Mouse (Mus musculus) thymus, postnatal 0 days (tissue): Measurements from ENCODE around the gene Phxr2. TPM values are rescaled to one million over a fixed set of nuclear protein-coding genes. Genes with fewer than 3 reads are reported as not detected.
"Not testable (repeated sequence)": the region's sequence is repeated elsewhere in the genome, so short reads cannot be mapped to it uniquely, and the experiment has no call there.

ENCODE experiments used
- DNase-seq: peaks from one replicate; pipeline ENCODE4 v3.0.0-alpha.2; 2015; ENCODE audit warnings: low spot score
- polyA plus RNA-seq: library from polyadenylated mRNA; unstranded; fragments of >200 nt; fragmentation: Nextera tagmentation; extraction: Ambion mirVana; gene quantifications from 2 replicates; pipeline ENCODE4 v1.2.1, GENCODE M21; 2015

Gene Phxr2
- 0.43 and 0.50 TPM in 2 replicates for polyA plus RNA-seq

DNA sequence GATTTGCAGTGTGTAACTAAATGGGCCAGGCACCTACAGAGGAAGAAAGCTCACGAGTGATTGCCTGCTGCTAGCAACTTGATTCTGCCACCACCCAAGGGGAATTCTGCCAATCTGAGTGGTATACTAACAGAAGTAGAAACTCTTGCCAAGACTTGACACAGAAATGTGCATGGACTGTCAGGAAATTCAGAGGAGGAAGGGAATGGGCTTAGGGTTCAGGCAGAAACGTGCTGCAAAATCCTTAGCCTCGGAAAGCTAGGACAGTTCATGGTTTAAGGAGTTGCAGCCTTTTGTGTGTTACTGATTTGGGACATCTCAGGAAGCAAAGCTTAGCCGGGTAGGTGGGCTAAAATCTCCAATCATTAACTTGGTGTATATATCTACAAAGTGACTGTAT lies at the start of gene Phxr2:
TSS of gene Phxr2 (minus strand) at position 101 of the 400 bp plus-strand sequence.
- no peak for DNase-seq

DNA sequence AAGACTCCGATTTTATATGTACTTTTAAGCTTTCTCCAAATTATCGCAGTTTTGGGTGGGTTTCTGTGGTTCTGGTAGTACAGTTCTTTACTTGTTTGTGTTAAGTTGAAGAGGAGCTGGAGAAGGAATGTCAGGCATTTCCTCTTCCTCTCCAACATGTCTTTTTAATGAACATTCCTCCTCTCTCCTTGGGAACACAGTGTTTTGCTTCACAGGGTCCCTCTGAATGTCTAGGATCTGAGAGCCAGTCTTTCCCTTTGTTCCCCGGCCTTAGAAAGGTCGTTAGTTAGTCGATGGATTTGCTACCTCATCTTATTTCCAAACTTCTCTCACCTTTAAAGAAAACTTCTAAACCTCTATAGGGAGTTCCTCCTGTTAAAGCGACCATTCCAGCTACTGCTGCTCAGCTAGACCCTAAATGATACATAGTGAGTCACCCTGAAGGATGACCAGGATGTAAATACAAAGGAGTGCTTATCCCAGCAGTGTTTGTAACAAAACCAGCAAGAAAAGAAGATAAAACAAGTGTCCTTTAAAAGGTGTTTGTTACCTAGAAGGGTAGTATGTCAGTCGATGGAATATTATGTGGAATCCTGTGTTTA lies 46.9 kb upstream of the Phxr2 start:
- no peak for DNase-seq

DNA sequence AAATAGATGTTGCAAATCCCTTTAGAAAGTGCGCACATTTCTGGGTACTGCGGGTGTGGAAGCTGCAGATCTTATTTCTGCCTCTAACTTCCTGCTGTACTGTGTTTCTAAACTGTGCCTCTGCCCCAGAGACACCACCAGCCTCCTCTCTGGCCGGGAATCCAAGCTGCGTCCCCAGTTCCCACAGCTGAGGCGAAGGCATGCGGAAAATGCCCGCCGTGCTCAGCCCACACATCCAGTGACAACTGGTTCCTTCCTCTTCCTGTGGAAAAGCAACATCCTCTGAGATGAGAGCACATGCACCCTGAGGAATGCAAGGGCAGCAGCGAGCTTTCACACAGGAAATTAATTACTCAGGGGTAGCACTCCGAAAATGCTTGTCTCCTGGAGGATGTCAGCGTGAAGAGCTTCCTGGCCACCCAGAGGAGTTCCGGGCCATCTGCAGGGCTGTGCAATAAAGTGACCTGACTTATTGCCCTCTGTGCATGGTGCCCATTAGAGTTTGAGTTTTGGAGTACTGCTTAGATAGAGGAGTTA lies 45.9 kb upstream of the Phxr2 start:
- DNase-seq: peak; percentile 42

DNA sequence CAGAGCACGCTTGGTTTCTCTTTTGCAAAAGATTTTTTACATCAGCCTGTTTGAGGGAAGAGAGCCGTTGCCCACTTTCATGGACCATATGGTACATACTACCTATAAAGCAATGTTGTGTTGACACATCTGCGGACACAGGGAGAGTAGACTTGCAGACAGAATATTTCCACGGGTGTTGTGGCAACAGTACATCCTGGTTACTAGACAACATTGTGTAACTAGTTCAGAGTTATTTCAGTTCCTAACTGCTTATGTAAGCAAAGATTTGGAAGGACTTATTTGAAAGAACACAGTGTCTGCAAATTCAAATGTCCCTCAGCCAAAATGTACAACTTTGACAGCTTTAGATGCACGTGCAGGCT lies 43.6 kb upstream of the Phxr2 start:
- no peak for DNase-seq

DNA sequence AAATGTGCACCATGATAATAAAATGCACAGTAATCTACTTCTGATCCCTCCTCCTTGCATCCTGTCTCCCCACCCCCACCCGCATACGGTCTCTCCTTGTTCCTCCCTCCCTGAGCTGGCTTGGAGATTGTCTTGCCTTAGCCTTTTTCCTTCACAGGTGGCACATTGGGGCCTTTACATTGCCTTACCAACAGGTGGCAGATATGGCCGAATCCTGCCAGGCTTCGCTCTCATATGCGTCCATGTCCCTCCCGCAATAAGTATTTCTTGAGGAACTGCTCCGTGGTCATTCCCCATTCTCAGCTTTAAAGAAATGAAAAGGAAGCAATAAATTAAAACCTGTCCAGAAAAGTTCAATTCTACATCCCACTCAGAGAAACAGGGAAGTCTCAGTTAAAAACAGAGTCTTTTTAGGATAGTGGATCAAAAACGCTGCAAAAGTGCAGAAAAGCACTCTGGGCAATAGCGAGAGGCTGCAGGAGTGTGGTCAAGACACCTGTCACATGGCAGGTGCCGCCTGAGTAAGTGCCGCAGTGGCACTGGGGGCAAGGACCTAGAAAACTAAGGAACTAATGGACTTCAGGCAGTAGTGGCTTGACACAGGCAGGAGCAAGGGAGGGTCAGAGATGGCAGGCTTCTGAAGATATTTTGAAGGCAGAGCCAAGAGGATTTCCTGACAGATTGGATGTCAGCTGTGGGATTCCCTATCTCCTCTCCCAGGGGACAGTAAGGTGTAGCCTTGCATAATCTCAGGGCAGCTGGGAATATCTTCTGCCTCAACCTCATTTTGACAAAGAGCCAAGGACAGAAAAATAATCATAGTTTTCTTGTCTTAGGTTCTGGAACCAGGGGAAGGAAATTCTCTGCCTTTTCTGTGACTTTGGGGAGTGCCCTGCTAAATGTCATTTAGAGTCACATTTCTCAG lies 43.0 kb upstream of the Phxr2 start:
- peak; percentile 48 for DNase-seq

DNA sequence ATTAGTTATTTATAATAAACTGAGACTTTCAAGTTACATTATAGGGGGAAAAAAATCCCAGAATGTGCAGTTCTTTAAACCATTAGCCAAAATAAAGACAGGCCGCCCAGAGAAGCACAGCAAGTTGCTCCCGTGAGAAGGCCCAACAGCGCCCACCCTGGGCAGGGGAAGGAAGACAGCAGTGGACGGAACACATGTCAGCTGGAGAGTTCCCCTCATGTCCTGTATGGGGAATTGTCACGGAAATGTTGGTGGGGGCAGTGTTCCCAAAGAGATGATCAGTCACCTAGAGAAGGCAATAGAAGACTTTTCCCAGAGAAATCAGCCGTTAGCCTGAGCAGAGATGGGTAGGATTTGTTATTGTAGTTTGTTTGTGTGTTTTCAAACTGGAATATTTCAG lies 42.3 kb upstream of the Phxr2 start:
- DNase-seq: no peak

DNA sequence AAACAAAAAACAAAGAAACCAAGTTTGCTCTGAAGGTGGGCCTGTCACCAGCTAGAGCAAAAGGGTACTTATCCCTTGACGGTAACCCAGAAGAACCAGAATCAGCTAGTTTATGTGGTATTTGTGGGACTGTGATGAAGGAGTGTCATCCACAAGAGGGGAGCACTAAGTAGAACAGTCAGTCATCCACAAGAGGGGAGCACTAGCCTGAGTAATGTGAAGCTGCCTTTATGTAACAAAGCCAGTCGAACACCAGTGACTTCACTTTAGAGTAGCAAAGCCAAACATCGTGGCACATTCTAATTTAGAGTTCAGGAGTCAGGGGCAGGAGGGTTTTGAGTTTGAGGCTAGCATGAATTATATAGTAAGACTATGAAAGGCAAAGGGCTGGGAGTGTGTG lies 40.3 kb upstream of the Phxr2 start:
- no peak for DNase-seq

DNA sequence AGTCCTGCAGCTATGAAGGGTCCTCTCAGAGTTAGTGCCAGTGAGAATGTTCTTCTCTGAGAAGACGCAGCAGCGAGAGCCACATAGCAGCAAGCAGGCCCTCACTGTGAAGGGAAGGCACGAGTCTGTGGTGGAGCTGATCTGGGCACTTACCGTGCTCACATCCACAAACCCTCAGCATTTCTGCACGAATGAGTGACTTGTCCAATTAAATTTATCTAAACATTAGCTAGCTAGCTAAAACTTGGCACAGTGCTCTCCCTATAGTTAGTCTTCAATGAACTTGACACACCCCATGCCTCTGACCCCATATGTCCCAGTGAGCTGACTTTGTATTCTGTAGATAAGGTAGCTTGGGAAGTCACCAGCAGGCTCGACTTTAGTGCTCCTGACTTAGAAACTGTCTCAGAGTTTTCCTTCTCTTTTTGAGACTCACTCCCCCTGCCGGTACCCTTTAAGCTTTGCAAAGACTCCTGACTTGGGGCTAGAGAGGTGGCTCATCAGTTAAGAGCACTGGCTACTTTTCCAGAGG lies 39.7 kb upstream of the Phxr2 start:
- DNase-seq: peak; percentile 56

DNA sequence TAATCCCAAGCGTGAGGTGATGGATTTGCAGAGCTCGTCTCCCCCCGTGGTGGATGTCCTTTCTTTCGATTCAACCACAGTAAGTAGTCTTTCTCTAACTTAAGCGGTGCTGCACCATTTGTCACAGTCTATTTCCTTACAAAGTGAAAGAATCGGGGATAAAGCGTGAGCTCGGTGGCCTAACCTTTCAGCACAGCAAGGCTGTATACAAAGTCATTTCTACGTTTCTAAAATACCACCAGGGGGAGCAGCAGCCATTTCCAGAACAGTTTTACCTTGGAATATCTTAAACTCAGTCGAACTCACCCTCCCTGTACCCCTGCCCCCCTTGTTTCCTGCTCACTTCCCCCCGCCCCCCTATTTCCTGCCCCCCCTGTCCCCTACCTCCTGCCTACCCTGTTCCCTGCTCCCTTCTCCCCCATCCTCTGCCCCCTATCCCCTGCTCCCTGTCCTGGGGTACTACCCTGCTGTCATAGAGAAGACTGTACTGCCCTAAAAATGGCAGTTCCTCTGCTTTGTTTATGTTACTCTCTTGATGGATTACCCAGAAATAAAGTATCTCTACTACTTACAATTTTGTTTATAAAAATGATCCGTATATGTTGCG lies 38.8 kb upstream of the Phxr2 start:
- DNase-seq: peak; percentile 67

DNA sequence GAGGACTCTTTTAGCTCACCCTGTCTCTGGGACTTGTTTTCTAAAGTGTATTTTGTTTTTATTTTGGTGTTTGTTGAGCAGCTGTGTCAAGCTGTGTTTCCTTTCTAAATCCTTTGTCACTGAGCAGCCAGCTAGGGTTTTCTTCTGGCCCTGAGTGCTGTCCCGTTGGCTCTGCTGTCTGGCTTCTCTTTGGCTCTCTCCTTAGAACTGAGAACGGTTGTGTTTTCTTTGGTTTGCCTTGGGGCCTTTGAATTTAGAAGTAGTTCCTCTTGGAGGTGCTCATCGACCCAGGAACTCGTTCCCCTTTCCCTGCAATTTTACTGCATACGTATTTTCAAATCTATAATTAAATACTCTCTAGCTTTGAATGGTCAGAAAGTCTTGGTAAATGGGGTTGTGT lies 36.9 kb upstream of the Phxr2 start:
- DNase-seq: no peak

DNA sequence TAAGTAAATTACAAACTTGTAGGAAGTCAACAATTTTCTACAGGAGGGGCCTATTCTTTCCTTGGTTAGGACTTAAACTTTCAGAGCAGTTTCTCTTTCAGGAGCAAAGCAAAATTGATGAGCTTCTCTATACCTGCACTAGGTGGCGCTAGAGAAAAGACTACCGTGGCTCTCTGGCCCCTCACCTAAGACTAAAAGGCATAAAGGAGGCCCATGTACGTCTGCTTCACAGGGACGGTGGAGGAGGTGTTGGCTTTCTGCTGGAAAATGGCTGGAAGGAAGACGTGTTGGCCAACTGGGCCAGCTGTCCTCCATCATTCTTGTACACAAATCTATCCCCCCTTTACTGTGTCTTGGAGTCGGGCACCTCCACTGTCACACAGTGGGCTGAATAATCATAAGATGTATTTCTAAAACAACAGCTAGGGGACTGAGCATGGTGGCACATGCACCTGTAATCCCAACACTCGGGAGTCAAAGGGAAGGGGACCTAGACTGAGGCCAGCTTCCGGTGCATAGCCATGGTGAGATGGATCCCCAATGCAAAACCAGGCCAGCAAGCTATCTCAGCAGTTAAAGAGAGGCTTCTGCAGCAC lies 36.0 kb upstream of the Phxr2 start:
- DNase-seq: peak; percentile 78

DNA sequence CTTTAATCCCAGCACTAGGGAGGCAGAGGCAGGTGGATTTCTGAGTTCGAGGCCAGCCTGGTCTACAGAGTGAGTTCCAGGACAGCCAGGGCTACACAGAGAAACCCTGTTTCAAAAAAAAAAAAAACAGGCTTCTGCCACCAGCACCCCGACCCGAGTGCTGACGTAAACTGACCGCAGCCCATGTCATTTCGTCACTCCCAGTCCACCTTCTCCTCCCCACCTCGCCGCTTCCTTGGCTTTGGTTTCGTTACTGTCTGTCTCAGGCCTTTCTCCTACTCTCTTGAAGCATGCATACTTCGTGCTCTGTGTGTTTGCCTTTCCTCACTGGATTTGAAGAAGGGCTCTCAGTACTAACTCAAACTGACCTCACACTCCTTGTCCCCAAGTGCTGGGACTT lies 31.6 kb upstream of the Phxr2 start:
- DNase-seq: not testable (repeated sequence)

DNA sequence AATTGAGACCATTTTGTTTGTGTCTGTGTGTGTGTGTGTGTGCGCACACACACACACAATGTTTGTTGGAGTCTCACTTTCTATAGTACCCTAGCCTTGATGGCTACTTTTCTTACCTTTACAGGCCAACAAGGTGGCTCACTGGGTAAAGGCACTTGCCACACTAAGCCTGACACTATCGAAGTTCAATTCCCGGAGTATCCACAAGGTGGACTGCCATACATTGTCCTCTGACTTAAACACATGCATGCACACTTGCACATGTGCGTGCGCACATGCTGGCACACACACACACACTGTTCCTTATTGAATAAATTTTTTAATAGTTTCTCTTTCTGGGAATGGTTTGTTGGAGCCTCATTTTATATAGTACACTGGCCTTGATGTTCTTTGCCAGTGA lies 30.7 kb upstream of the Phxr2 start:
- peak; percentile 38 for DNase-seq

DNA sequence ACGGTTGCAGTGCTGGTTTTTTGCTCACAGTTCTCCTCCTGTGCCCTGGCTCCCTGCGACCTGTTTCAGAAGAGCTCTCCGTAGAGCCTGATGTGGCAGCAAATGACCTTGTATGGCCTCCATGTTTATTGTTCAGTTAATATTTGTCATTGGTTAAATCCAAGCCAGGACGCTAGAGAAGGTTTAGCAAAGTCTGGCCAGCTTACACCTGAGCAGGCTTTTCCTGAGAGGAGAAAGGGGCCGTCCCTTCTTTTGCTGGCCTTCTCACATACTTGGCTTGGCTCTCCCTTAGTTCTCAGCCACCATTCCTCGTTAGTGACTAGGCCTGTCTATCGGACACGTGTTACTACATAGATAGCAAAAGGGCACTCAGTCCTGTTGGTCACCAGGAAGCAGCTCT lies 28.5 kb upstream of the Phxr2 start:
- no peak for DNase-seq

DNA sequence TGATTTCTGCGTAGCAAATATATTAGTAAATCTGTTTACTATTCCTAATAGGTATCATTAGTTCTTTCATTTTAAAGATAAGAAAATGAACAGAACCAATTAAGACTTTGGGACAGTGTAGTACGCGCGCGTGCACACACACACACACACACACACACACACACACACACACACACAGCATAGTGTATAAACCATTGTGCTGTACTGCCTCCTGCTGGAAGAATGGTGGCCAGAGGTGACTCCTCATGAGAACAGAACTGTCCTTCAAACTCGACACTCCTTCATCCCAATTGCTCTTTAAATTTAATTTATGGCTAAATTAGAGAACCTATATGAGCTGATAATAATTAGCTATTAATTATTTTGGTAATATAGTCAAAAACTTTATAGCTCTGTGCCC lies 25.9 kb upstream of the Phxr2 start:
- peak; percentile 70 for DNase-seq

DNA sequence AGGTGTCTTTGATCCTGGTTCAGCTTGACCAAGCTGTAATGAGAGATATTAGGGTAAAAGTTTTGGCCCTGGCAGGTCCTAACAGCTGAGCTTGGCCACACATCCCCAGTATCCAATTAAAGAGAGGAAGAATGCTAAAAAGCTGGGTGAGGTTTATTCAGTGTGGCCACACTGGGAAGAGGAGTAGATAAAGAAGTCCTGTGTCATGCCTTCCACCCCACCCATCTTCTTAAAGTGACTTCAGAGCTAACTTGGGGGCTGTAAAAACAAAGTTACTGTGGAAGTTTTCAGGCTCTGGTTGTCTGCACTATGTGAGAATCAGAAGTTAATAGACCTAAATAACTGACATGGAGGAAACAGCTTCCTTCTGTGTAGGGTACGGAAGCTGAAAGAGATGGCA lies 25.5 kb upstream of the Phxr2 start:
- no peak for DNase-seq

DNA sequence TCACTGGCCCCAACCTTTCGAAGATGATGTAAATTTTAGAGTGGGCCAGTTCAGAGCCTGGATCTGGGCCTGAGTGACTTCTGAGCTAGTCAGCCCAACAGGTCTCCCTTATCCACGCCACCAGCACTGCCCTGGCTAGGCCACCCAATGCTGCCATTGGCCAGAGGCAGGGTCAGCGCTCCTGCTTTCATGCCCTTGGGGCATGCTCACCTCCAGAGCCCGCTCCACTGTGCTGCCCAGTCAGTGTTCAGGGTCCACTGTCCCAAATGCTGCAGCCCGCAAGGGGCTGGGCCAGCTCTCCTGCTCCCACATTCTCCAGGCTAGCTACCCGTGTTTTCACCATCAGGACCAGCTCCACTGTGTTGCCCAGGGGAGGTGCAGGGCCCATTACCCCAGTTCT lies 23.9 kb upstream of the Phxr2 start:
- no peak for DNase-seq

DNA sequence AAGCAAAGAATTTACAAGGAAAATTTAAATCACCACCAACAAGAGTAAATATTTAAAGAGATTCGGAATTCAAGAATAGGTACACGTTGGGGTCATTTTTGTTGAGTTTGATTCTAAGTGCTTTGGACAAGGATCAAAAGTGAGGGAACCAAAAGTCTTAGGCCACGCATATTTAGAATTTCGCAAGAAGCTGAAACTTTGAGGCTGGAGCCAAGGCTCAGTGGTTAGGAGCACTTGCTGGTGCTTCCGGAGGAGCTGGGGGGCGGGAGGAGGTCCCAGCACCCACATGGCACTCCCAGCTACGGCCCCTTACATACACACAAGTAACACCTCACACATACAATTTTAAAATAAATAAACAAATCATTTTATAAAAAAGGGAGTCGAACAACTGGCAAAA lies 20.5 kb upstream of the Phxr2 start:
- DNase-seq: no peak

DNA sequence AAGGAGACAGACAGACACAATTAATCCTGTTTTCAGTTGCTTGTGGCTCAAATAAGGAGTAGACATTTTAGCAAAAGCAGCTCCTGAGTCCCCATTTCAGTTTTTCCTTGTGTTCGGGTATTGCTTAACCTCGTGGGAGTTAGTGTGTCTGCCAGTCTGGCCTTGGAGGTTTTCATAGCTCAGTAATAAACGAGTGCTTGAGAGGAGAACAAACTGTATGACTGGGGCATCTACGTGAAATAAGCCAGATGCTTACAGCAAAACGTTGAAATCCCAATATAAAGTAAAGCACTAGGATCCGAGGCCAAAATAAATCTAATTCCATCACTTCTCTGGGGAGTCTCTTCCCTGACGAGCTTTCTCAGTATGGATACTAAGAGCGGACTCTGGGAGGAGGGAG lies 19.5 kb upstream of the Phxr2 start:
- DNase-seq: no peak

DNA sequence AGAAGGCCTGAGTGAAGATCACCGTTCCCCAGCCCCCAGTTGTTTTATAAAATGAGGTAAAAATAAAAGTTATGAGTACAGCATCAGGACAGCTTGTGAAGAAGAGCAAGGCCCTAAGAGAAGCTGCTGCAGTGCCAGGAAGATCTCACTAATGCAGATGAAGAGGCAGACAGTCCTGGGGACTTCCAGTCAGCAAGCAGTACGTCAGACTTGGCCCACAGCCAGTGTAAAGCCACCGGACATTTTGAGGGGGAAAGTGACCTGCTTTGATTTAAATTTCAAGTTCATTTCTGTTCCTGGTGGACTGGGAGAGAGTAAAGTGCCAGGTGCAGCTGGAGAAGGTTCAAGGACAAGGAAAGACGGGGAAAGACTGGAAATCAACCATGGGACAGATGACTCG lies 10.2 kb upstream of the Phxr2 start:
- DNase-seq: no peak

DNA sequence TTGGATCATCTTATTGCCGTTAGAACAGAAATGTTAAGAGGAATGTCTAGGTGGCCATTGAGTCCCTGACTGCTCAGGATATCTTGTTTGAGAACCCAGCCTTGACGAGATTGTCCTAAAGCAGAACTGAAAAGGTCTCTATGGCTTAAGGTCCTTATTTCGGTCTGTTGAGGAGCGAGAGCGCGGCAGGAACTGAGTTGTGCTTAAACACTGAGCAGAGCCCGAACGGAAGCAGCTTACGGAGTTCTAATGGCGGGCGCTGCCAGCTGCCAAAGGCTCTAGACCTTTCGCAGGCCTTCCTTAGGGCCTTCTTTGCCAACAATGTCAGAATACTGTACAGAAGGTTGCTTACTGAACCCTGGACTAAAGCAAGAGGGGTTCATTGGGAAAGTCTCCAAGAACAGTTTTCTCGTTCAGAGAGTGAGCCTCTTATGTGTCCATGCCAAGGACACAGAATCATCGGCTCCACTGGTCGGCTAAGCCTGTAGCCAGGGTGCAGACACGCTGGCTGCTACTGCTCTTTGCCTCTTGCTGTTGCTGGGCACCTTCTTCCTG lies 7.3 kb upstream of the Phxr2 start:
- DNase-seq: no peak
